Mouse (Mus musculus): ENCODE measurements around the gene Pten.
"Not testable (repeated sequence)": the region's sequence is repeated elsewhere in the genome, so short reads cannot be mapped to it uniquely, and the experiment has no call there.

The Pten gene

GRCm38 (mm10) chr19:32807610-32808009, 50.3 kb downstream of the Pten start:
- DNase-seq (ENCODE audit: low read depth, low spot score), result no peak

GRCm38 (mm10) chr19:32808690-32809089, 51.4 kb downstream of the Pten start:
- no peak for DNase-seq (ENCODE audit: low read depth, low spot score)

GRCm38 (mm10) chr19:32809117-32809516, 51.8 kb downstream of the Pten start:
- no peak for DNase-seq (ENCODE audit: low read depth, low spot score)

- DNase-seq (ENCODE audit: low read depth, low spot score), result no peak
Measured at GRCm38 (mm10) chr19:32818759-32819158, 61.5 kb downstream of the Pten start.

GRCm38 (mm10) chr19:32822959-32823358, 65.7 kb downstream of the Pten start:
- not testable (repeated sequence) for DNase-seq (ENCODE audit: low read depth, low spot score)

GRCm38 (mm10) chr19:32826616-32827015, 69.3 kb downstream of the Pten start:
- no peak for DNase-seq (ENCODE audit: low read depth, low spot score)

- DNase-seq (ENCODE audit: low read depth, low spot score), result no peak
Measured at GRCm38 (mm10) chr19:32829871-32830270, 72.6 kb downstream of the Pten start.

GRCm38 (mm10) chr19:32831286-32831685, 74.0 kb downstream of the Pten start:
- no peak for DNase-seq (ENCODE audit: low read depth, low spot score)

GRCm38 (mm10) chr19:32840491-32840890, 83.2 kb downstream of the Pten start:
- DNase-seq (ENCODE audit: low read depth, low spot score), result no peak

GRCm38 (mm10) chr19:32844486-32844885, 87.2 kb downstream of the Pten start:
- no peak for DNase-seq (ENCODE audit: low read depth, low spot score)

GRCm38 (mm10) chr19:32848041-32848440, 90.7 kb downstream of the Pten start:
- DNase-seq (ENCODE audit: low read depth, low spot score), result no peak

GRCm38 (mm10) chr19:32852306-32852705, 95.0 kb downstream of the Pten start:
- no peak for DNase-seq (ENCODE audit: low read depth, low spot score)

GRCm38 (mm10) chr19:32861675-32862575, 104.6 kb downstream of the Pten start:
- no peak for DNase-seq (ENCODE audit: low read depth, low spot score)

- no peak for DNase-seq (ENCODE audit: low read depth, low spot score)
Measured at GRCm38 (mm10) chr19:32866765-32867164, 109.5 kb downstream of the Pten start.

- DNase-seq (ENCODE audit: low read depth, low spot score), result no peak
Measured at GRCm38 (mm10) chr19:32867181-32867897, 110.0 kb downstream of the Pten start.

GRCm38 (mm10) chr19:32868560-32868959, 111.3 kb downstream of the Pten start:
- DNase-seq (ENCODE audit: low read depth, low spot score), result no peak

- DNase-seq (ENCODE audit: low read depth, low spot score), result peak; percentile 36
Measured at GRCm38 (mm10) chr19:32869053-32869680, 111.9 kb downstream of the Pten start.

GRCm38 (mm10) chr19:32873904-32874637, 116.8 kb downstream of the Pten start:
- DNase-seq (ENCODE audit: low read depth, low spot score), result no peak
